Mouse (Mus musculus) T-helper 1 cell (primary cell): ENCODE measurements at regions not wholly inside any gene's neighbourhood (a gene's known extent, or its start where the extent isn't known, plus 50 kb on each side); places are given as distances from the start of the nearest gene placed in this dataset.

Experiments
- in situ Hi-C: fragments of 300-600 bp; cut with MboI, MseI; formaldehyde crosslinking; loops from one replicate; pipeline ENCODE4 v1.15.1; 2025; ENCODE audit warnings: high pct_unique_total_duplicates

- in situ Hi-C loops = loop anchor here (10.0 kb wide), 1 partner anchor 1068 kb away; no protein-coding TSS in a partner anchor
Measured at GRCm38 (mm10) chr4:66622650-66623394, 204.6 kb upstream of the Tlr4 start.

- in situ Hi-C loops = no loop called here
Measured at GRCm38 (mm10) chr4:66618811-66619440, 208.5 kb upstream of the Tlr4 start.

- in situ Hi-C loops = no loop called here
Measured at GRCm38 (mm10) chr4:66617743-66618736, 209.3 kb upstream of the Tlr4 start.

- in situ Hi-C loops = no loop called here
Measured at GRCm38 (mm10) chr4:66617101-66617500, 210.3 kb upstream of the Tlr4 start.

GRCm38 (mm10) chr4:66604849-66605248 is 200.4 kb upstream of the Astn2 start:
- in situ Hi-C loops = no loop called here

GRCm38 (mm10) chr4:66598737-66599136 is 194.3 kb upstream of the Astn2 start:
- in situ Hi-C loops = no loop called here

GRCm38 (mm10) chr4:66586647-66587046 is 182.2 kb upstream of the Astn2 start:
- in situ Hi-C loops = no loop called here

- in situ Hi-C loops = no loop called here
Measured at GRCm38 (mm10) chr4:66586166-66586565, 181.8 kb upstream of the Astn2 start.

GRCm38 (mm10) chr4:66556936-66557335 is 152.5 kb upstream of the Astn2 start:
- in situ Hi-C loops = no loop called here

GRCm38 (mm10) chr4:66550306-66551104 is 146.1 kb upstream of the Astn2 start:
- in situ Hi-C loops = no loop called here

- in situ Hi-C loops = no loop called here
Measured at GRCm38 (mm10) chr4:66542833-66543436, 138.5 kb upstream of the Astn2 start.

- in situ Hi-C loops = no loop called here
Measured at GRCm38 (mm10) chr4:66524456-66524855, 120.0 kb upstream of the Astn2 start.

GRCm38 (mm10) chr4:66523886-66524245 is 119.5 kb upstream of the Astn2 start:
- in situ Hi-C loops = no loop called here

- in situ Hi-C loops = no loop called here
Measured at GRCm38 (mm10) chr4:66523238-66523885, 119.0 kb upstream of the Astn2 start.

GRCm38 (mm10) chr4:66522097-66522809 is 117.8 kb upstream of the Astn2 start:
- in situ Hi-C loops = no loop called here

GRCm38 (mm10) chr4:66520796-66521195 is 116.4 kb upstream of the Astn2 start:
- in situ Hi-C loops = no loop called here

- in situ Hi-C loops = no loop called here
Measured at GRCm38 (mm10) chr4:66515815-66516214, 111.4 kb upstream of the Astn2 start.

- in situ Hi-C loops = no loop called here
Measured at GRCm38 (mm10) chr4:66483496-66483895, 79.1 kb upstream of the Astn2 start.

GRCm38 (mm10) chr4:66482495-66483291 is 78.3 kb upstream of the Astn2 start:
- in situ Hi-C loops = no loop called here
